24 mouse cellular contexts compared by ENCODE assay signal in genomic region chr11:106954566-106954965, GRCm38 (mm10). TPM values are rescaled to one million over a fixed set of nuclear protein-coding genes. Genes with fewer than 3 reads are reported as not detected.
A peak's percentile ranks its signal among the peaks of the same experiment; 100 is the strongest.
DNase-seq lines count a peak whose midpoint lies in the region; ATAC-seq and TF ChIP-seq lines count a peak whose summit lies in the region.
"Had no signal": no experiment of that assay in that cellular context is flagged by ENCODE, and none has a peak within 500 bp of the region (broad histone marks: within the 10 kb centered on the region; RNA-seq: fewer than 3 reads in every experiment).

No protein-coding gene starts in this region.

- H3K4me3 ChIP-seq in heart, adult 2 months: no peak overlapping the region
- no peak overlapping the region for H3K4me3 ChIP-seq in kidney, embryonic 15.5 days (replicated peaks)
- no peak overlapping the region for H3K4me3 ChIP-seq in hindbrain, embryonic 11.5 days (ENCODE audit: low read depth, low read length)
- H3K4me3 ChIP-seq: hindbrain, embryonic 15.5 days; layer of hippocampus, adult 2 months; limb, embryonic 13.5 days; lung, embryonic 15.5 days; midbrain, embryonic 10.5 days; neural tube, embryonic 12.5 days had no signal

- peak overlapping the region; percentile 31; the same call in 1 of the 2 replicates for H3K9ac ChIP-seq in heart, adult 2 months (ENCODE audit: low read depth, low read length)
- no peak overlapping the region for H3K9ac ChIP-seq in kidney, embryonic 15.5 days
- H3K9ac ChIP-seq in hindbrain, embryonic 11.5 days (ENCODE audit: low read depth, low read length): no peak overlapping the region
- H3K9ac ChIP-seq: hindbrain, embryonic 15.5 days; limb, embryonic 13.5 days; lung, embryonic 15.5 days; neural tube, embryonic 12.5 days had no signal

- CTCF ChIA-PET in Patski (lab: Charles Lee): interaction anchor here (1.3 kb wide), 1 partner anchor 32 kb away, joined by 3 read pairs; no protein-coding TSS in a partner anchor

- peak overlapping the region; percentile 34 for H3K27ac ChIP-seq in heart, adult 2 months
- H3K27ac ChIP-seq in kidney, embryonic 15.5 days: 0 out of 2 replicates have a peak overlapping the region, but pooled peaks have one; percentile 18
- H3K27ac ChIP-seq in hindbrain, embryonic 11.5 days (ENCODE audit: low read depth, low read length): no peak overlapping the region
- H3K27ac ChIP-seq: hindbrain, embryonic 15.5 days; layer of hippocampus, adult 2 months; limb, embryonic 13.5 days; lung, embryonic 15.5 days; midbrain, embryonic 10.5 days; neural tube, embryonic 12.5 days had no signal

- WGBS in heart, adult 2 months: 49% methylated on average over 8 of the region's 8 CpGs
- WGBS in kidney, embryonic 15.5 days: 65% methylated on average over 8 of the region's 8 CpGs
- WGBS in hindbrain, embryonic 11.5 days: 81% methylated on average over 8 of the region's 8 CpGs

- no peak for TF ChIP-seq POLR2A in heart, adult 2 months (IDR thresholded peaks at IDR 0.05; ENCODE audit: insufficient read depth, low read depth, low read length)

- POLR2A ChIA-PET in Patski (lab: Charles Lee): interaction anchor here (0.6 to 0.8 kb wide), 4 partner anchors 13 to 578 kb away, joined by 3 to 4 read pairs (median 3); no protein-coding TSS in a partner anchor

- H3K4me1 ChIP-seq in heart, adult 2 months (ENCODE audit: control insufficient read depth, insufficient read depth, low read length): peaks cover 14% of the 10 kb centered on the region
- H3K4me1 ChIP-seq in kidney, embryonic 15.5 days: peaks cover 7% of the 10 kb centered on the region
- H3K4me1 ChIP-seq in hindbrain, embryonic 11.5 days (replicated peaks; ENCODE audit: control insufficient read depth, insufficient read depth, low read length): no peaks in the 10 kb centered on the region
- H3K4me1 ChIP-seq: hindbrain, embryonic 15.5 days; midbrain, embryonic 10.5 days; neural tube, embryonic 12.5 days had no signal

- in situ Hi-C loops in Patski (cut with MboI; ENCODE audit: low pct_unique_long_range_greater_than_20kb): loop anchor here (25.0 kb wide), 1 partner anchor 292 kb away; no protein-coding TSS in a partner anchor

- DNase-seq in heart, adult 2 months: no peak
- DNase-seq in heart, adult 9 months (ENCODE audit: low spot score in 2 of 2): no peak
- no peak for DNase-seq in kidney, adult 18-20 months
- DNase-seq in Patski (ENCODE audit: low read depth, low spot score): peak; percentile 25
- no peak for DNase-seq in hindbrain, embryonic 11.5 days (ENCODE audit: low spot score)
- DNase-seq: adrenal gland, postnatal 25 days; cerebellum, adult 11-12 months; cerebellum, adult 9-11 months; kidney, adult 9 months; right cerebral cortex, adult 18-20 months; spleen, adult 18-20 months; thymus, postnatal 14 days had no signal

- TF ChIP-seq CTCF in heart, adult 2 months (IDR thresholded peaks at IDR 0.05): no peak
- no peak for TF ChIP-seq CTCF in Patski (IDR thresholded peaks at IDR 0.05)

- H3K36me3 ChIP-seq in heart, adult 2 months (ENCODE audit: control insufficient read depth, insufficient read depth, low read length): peaks cover 2% of the 10 kb centered on the region; the same call in 1 of the 2 replicates
- H3K36me3 ChIP-seq in kidney, embryonic 15.5 days: no peaks in the 10 kb centered on the region
- H3K36me3 ChIP-seq in hindbrain, embryonic 11.5 days (ENCODE audit: control insufficient read depth, insufficient read depth, low read length): no peaks in the 10 kb centered on the region
- H3K36me3 ChIP-seq: G1E; hindbrain, embryonic 15.5 days; limb, embryonic 13.5 days; lung, embryonic 15.5 days; midbrain, embryonic 10.5 days; neural tube, embryonic 12.5 days had no signal

- no peak overlapping the region for H3K4me2 ChIP-seq in kidney, embryonic 15.5 days
- H3K4me2 ChIP-seq in hindbrain, embryonic 11.5 days (replicated peaks; ENCODE audit: low read depth, low read length): no peak overlapping the region
- H3K4me2 ChIP-seq: hindbrain, embryonic 15.5 days; limb, embryonic 13.5 days; liver, embryonic 11.5 days; lung, embryonic 15.5 days; neural tube, embryonic 12.5 days had no signal

- TF ChIP-seq EP300 in heart, adult 2 months (IDR thresholded peaks at IDR 0.05; ENCODE audit: insufficient read depth, low read depth, low read length): no peak

- H3K79me2 ChIP-seq in heart, adult 2 months (replicated peaks; ENCODE audit: control insufficient read depth, insufficient read depth, low read length): no peaks in the 10 kb centered on the region

- intact Hi-C loops in heart, adult 2 months (cut with DNase I): no loop called here

- H3K27me3 ChIP-seq in heart, adult 2 months (ENCODE audit: control insufficient read depth, insufficient read depth, low read length): no peaks in the 10 kb centered on the region
- no peaks in the 10 kb centered on the region for H3K27me3 ChIP-seq in kidney, embryonic 15.5 days
- no peaks in the 10 kb centered on the region for H3K27me3 ChIP-seq in Patski
- no peaks in the 10 kb centered on the region for H3K27me3 ChIP-seq in hindbrain, embryonic 11.5 days (ENCODE audit: control insufficient read depth, insufficient read depth, low read length)
- H3K27me3 ChIP-seq: hindbrain, embryonic 15.5 days; limb, embryonic 13.5 days; lung, embryonic 15.5 days; neural tube, embryonic 12.5 days had no signal

- H3K9me3 ChIP-seq in kidney, embryonic 15.5 days (replicated peaks): peaks cover 2% of the 10 kb centered on the region; the same call in 1 of the 2 replicates
- no peaks in the 10 kb centered on the region for H3K9me3 ChIP-seq in hindbrain, embryonic 11.5 days (ENCODE audit: control insufficient read depth, low read length)
- H3K9me3 ChIP-seq: G1E; hindbrain, embryonic 15.5 days; limb, embryonic 13.5 days; lung, embryonic 15.5 days; midbrain, embryonic 10.5 days; neural tube, embryonic 12.5 days had no signal

- ATAC-seq in kidney, embryonic 15.5 days (replicated peaks; ENCODE audit: low FRiP score): no peak
- peak; percentile 51 for ATAC-seq in Patski
- ATAC-seq in hindbrain, embryonic 11.5 days (ENCODE audit: low FRiP score): no peak
- no peak for ATAC-seq in CD4-positive, CD25-positive, alpha-beta regulatory T cell, adult 4 months
- ATAC-seq: forebrain, embryonic 16.5 days; midbrain, embryonic 16.5 days had no signal

RNA-seq across cellular contexts. Expression of gene Smurf2, which starts 34.1 kb away (rescaled TPM):
- 10 to 100 TPM; 39.9 to 41.0 TPM for total RNA-seq in heart, adult 2 months (2021)
- polyA plus RNA-seq in heart, adult 2 months (2012; rRNA removed): 9.5 and 14.9 TPM in 2 replicates
- 12.8 and 13.7 TPM in 2 replicates for polyA plus RNA-seq in kidney, embryonic 15.5 days (2015; fragmentation: Nextera tagmentation; extraction: Ambion mirVana)
- polyA plus RNA-seq in Patski (2021): 38.0 TPM
- polyA plus RNA-seq in hindbrain, embryonic 11.5 days (2014; fragmentation: Nextera tagmentation; extraction: Ambion mirVana): 19.0 and 25.0 TPM in 2 replicates
- 10 to 100 TPM; 12.2 to 16.1 TPM for polyA plus RNA-seq in CD4-positive, CD25-positive, alpha-beta regulatory T cell, adult 4 months (2017; shearing (Covaris generic))

RNA-seq across cellular contexts. Expression of gene Kpna2, which starts 44.8 kb away (rescaled TPM):
- 10 to 100 TPM; 61.1 to 62.9 TPM for total RNA-seq in heart, adult 2 months (2021)
- 19.5 and 35.7 TPM in 2 replicates for polyA plus RNA-seq in heart, adult 2 months (2012; rRNA removed)
- polyA plus RNA-seq in kidney, embryonic 15.5 days (2015; fragmentation: Nextera tagmentation; extraction: Ambion mirVana): 407 and 415 TPM in 2 replicates
- polyA plus RNA-seq in Patski (2021): 33.7 TPM
- 581 and 643 TPM in 2 replicates for polyA plus RNA-seq in hindbrain, embryonic 11.5 days (2014; fragmentation: Nextera tagmentation; extraction: Ambion mirVana)
- 100 to 1,000 TPM; 115 to 134 TPM for polyA plus RNA-seq in CD4-positive, CD25-positive, alpha-beta regulatory T cell, adult 4 months (2017; shearing (Covaris generic))
